Mouse (Mus musculus) layer of hippocampus, adult 11-12 months (tissue): Measurements from ENCODE around the gene Gm10471.
"Not testable (repeated sequence)": the region's sequence is repeated elsewhere in the genome, so short reads cannot be mapped to it uniquely, and the experiment has no call there.

Experiments
- DNase-seq: peaks from one replicate; pipeline ENCODE4 v3.0.0; 2022; ENCODE audit warnings: low spot score

Gm10471 gene

DNA sequence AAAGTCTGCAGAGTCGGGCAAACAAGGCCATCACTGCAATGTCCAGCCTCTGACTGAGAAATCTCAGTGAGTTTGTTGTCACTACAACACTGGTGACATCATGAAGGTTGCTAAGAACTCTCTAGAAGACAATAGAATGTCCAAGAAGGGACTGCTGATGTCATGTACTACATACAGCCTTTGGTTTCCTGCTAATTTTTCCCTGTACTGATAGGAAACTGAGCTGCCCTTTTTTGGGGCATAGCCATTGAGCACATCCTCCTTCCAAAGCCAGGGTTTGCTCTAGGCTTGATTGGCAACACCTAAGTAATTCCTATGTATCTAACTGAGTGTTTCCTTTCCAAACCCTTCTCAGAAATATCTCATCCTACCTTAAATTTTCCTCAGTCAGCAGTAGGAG lies at the start of gene Gm10471:
Gene Gm10471, minus strand, starts transcription at position 101 of the 400 bp plus-strand sequence.
- not testable (repeated sequence) for DNase-seq

DNA sequence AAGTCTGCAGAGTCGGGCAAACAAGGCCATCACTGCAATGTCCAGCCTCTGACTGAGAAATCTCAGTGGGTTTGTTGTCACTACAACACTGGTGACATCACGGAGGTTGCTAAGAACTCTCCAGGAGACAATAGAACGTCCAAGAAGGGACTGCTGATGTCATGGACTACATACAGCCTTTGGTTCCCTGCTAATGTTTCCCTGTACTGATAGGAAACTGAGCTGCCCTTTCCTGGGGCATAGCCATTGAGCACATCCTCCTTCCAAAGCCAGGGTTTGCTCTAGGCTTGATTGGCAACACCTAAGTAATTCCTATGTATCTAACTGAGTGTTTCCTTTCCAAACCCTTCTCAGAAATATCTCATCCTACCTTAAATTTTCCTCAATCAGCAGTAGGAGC lies 32.2 kb upstream of the Gm10471 start, which contains the start of gene Gm10220:
Gene Gm10220, minus strand, starts transcription at position 101 of the 400 bp plus-strand sequence.
- not testable (repeated sequence) for DNase-seq

DNA sequence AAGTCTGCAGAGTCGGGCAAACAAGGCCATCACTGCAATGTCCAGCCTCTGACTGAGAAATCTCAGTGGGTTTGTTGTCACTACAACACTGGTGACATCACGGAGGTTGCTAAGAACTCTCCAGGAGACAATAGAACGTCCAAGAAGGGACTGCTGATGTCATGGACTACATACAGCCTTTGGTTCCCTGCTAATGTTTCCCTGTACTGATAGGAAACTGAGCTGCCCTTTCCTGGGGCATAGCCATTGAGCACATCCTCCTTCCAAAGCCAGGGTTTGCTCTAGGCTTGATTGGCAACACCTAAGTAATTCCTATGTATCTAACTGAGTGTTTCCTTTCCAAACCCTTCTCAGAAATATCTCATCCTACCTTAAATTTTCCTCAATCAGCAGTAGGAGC lies 16.2 kb upstream of the Gm10471 start, which contains the start of gene 5031410I06Rik:
Gene 5031410I06Rik, minus strand, starts transcription at position 101 of the 400 bp plus-strand sequence.
- not testable (repeated sequence) for DNase-seq

DNA sequence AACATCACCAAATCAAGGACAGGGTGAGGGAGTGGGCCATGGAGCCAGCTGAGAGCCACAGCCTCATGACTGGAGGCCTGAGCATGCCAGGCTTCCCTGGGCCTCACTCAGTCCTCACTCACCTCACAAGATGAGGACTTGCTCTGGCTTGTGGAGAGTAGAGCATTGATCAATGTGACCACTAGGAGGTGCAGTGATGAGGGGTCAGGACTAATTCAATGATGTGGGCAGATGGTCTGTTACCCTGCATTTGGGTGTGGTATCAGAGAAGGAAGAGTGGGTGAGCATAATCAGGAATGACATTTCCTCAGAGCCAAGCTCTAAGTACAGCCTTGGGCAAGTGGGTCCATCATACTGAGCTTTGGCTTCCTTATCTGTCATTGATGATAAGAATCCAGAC lies 10.1 kb downstream of the Gm10471 start:
- not testable (repeated sequence) for DNase-seq

DNA sequence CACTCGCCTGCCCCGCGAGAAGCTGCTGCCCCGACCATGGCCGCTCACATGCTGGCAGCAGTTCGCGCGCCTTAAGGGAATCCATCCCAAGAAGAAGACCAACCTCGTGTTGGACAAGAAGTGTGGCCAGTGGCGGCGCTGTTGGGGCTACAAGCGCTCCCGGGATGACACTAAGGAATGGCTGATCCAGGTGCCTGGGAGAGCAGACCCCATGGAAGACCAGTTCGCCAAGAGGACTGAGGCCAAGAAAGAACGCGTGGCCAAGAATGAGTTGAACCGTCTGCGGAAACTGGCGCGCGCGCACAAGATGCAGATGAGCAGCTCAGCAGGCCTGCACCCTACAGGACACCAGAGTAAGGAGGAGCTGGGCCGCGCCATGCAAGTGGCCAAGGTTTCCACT lies 18.4 kb downstream of the Gm10471 start:
- no peak for DNase-seq

DNA sequence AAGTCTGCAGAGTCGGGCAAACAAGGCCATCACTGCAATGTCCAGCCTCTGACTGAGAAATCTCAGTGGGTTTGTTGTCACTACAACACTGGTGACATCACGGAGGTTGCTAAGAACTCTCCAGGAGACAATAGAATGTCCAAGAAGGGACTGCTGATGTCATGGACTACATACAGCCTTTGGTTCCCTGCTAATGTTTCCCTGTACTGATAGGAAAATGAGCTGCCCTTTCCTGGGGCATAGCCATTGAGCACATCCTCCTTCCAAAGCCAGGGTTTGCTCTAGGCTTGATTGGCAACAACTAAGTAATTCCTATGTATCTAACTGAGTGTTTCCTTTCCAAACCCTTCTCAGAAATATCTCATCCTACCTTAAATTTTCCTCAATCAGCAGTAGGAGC lies 30.6 kb downstream of the Gm10471 start, which contains the start of gene Gm7347:
Gene Gm7347, minus strand, starts transcription at position 101 of the 400 bp plus-strand sequence.
- not testable (repeated sequence) for DNase-seq

DNA sequence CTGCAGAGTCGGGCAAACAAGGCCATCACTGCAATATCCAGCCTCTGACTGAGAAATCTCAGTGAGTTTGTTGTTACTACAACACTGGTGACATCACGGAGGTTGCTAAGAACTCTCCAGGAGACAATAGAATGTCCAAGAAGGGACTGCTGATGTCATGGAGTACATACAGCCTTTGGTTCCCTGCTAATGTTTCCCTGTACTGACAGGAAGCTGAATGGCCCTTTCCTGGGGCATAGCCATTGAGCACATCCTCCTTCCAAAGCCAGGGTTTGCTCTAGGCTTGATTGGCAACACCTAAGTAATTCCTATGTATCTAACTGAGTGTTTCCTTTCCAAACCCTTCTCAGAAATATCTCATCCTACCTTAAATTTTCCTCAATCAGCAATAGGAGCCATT lies 49.6 kb downstream of the Gm10471 start, which contains the start of gene Speer4a:
Gene Speer4a, minus strand, starts transcription at position 101 of the 400 bp plus-strand sequence.
- not testable (repeated sequence) for DNase-seq
